Mouse (Mus musculus) bone marrow macrophage, adult 2 months (primary cell): Measurements from ENCODE around the gene Odf2l. TPM values are rescaled to one million over a fixed set of nuclear protein-coding genes. Genes with fewer than 3 reads are reported as not detected.

Experiments used
- H3K27ac ChIP-seq: 2 replicates; pipeline ENCODE4 v1.5.1; 2012; ENCODE audit warnings: low read depth, low read length; ENCODE audit not compliant: insufficient read depth
- H3K4me1 ChIP-seq: 2 replicates; pipeline ENCODE4 v1.6.1; 2012; ENCODE audit warnings: low read length; ENCODE audit not compliant: control insufficient read depth, insufficient read depth
- H3K4me3 ChIP-seq: 2 replicates; pipeline ENCODE4 v1.5.1; 2012; ENCODE audit warnings: mild to moderate bottlenecking, low read length, moderate library complexity; ENCODE audit not compliant: insufficient read depth
- CTCF ChIP-seq: IDR thresholded peaks from 2 replicates; pipeline ENCODE4 v1.5.1; 2012; ENCODE audit warnings: low read depth, mild to moderate bottlenecking, low read length, moderate library complexity
- POLR2A ChIP-seq: IDR thresholded peaks from 2 replicates; pipeline ENCODE4 v1.6.1; 2012; ENCODE audit warnings: mild to moderate bottlenecking, low read depth, low read length, borderline replicate concordance
- polyA plus RNA-seq: library from polyadenylated mRNA; stranded (reverse); fragments of >200 nt; gene quantifications from 2 replicates; pipeline ENCODE4 v1.2.4, GENCODE M21; 2012; ENCODE audit not compliant: missing spikeins, insufficient read depth, insufficient read length

Gene Odf2l
- polyA plus RNA-seq, 1 experiment: 15.0 TPM

- TF ChIP-seq POLR2A (no peak), CTCF (no peak)
- Histone ChIP-seq H3K4me1 (peaks cover 19% of the 10 kb centered on the region), H3K27ac (no peak overlapping the region), H3K4me3 (no peak overlapping the region)
Observed at GRCm38 (mm10) chr3:145158441-145158840, 40.1 kb downstream of the Odf2l start.

DNA sequence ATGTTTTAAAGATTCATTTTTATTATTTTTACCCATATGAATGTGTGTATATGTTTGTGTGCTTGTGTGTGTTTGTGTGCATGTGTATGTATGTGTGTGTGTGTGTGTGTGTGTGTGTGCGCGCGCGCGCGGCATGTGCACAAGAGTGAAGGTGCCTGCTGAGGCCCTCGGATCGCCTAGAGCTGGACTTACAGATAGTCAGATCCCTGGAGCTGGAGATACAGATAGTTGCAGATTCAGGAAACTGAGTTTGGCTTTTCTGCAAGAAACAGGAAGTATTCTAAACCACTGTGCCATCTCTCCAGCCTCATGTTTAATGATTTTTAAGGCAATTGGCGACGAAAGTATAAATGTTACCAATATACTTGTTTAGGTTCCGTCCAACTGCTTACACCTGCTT, 48.4 kb downstream of the Odf2l start:
- Histone ChIP-seq H3K27ac (no peak overlapping the region), H3K4me3 (no peak overlapping the region), H3K4me1 (peaks cover 2% of the 10 kb centered on the region; the same call in 1 of the 2 replicates)
- TF ChIP-seq POLR2A (no peak), CTCF (no peak)

DNA sequence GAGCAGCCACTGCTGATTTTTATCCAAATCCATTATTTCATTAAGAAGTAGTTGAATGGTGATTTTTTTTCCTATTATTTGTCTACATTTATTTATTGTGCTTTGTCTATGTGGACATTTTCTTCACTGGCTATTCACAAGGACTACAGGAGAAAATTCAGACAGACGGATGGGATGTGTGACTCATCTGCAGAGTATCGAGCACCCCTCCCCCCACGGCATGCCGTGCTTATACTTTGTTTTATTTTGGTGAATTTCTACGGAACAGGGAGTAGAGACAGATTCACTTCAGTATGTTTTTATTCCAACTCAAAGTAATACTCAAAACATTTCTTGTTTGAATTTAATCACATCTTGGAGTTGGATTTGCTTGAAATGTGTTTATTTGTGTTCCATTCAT, 49.4 kb downstream of the Odf2l start:
- H3K27ac ChIP-seq: no peak overlapping the region
- H3K4me1 ChIP-seq: peaks cover 2% of the 10 kb centered on the region; the same call in 1 of the 2 replicates
- no peak overlapping the region for H3K4me3 ChIP-seq
- TF ChIP-seq POLR2A (no peak), CTCF (no peak)

- TF ChIP-seq CTCF: no peak
- no peak for TF ChIP-seq POLR2A
- no peak overlapping the region for H3K4me3 ChIP-seq
- peaks cover 2% of the 10 kb centered on the region; the same call in 1 of the 2 replicates for H3K4me1 ChIP-seq
- H3K27ac ChIP-seq: no peak overlapping the region
Observed at GRCm38 (mm10) chr3:145168844-145169696, 50.7 kb downstream of the Odf2l start.

DNA sequence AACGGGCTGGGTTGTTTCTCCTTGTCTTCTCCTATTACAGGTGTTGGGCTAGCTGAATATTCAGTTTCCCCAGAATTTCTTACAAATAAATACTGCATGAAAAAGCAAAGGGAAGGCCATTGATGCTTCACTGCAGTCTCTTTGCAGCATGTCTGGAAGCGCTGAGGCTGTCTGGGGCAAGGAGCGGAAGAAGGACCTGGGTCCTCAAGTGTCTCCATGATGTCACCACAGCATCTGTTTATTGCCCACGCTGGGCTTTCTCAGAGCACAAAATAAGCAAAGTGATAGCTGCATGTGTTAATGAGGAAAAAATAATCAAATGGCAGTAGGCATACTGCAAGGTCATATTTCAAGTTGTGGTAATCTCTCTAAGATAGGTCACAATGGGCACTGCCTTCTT, 51.6 kb downstream of the Odf2l start:
- no peak overlapping the region for H3K4me3 ChIP-seq
- H3K27ac ChIP-seq: no peak overlapping the region
- H3K4me1 ChIP-seq: peaks cover 2% of the 10 kb centered on the region; the same call in 1 of the 2 replicates
- TF ChIP-seq POLR2A (no peak), CTCF (no peak)

GRCm38 (mm10) chr3:145170604-145171389, 52.4 kb downstream of the Odf2l start:
- TF ChIP-seq POLR2A: no peak
- Histone ChIP-seq H3K4me1 (peaks cover 2% of the 10 kb centered on the region; the same call in 1 of the 2 replicates), H3K27ac (no peak overlapping the region), H3K4me3 (no peak overlapping the region)

DNA sequence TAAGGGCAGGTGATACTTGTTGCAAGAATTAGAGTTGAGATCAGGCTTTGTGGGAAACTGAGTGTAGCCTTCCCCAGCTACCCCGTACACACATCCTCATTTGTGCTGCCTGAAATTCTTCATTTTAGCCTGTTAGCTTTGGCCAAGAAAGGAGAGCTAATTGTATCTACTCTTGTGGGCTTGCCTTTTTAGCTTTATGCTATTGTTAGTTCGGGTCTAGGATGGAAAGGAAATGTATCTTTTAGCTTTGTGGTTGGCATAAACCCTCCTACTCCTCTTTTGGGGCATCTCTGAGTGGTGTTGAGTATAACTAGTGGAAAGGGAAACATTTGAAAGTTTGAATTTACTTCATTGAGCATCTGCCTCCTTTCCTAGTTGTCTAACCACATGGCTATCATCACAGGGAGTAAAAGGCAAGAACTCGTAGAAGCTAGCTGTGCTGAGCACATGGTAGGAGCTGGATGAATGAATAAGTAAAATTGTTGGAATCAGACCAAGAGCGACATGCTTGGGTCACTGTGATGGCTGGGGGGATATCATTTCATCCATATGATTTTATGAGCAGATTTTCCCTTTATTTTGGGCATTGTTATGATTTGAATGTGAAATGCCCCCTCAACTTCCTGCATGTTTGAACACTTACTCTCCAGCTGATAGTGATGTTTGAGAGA, 53.1 kb downstream of the Odf2l start:
- Histone ChIP-seq H3K4me1 (peaks cover 2% of the 10 kb centered on the region; the same call in 1 of the 2 replicates), H3K27ac (no peak overlapping the region), H3K4me3 (no peak overlapping the region)
- TF ChIP-seq CTCF (no peak), POLR2A (no peak)

DNA sequence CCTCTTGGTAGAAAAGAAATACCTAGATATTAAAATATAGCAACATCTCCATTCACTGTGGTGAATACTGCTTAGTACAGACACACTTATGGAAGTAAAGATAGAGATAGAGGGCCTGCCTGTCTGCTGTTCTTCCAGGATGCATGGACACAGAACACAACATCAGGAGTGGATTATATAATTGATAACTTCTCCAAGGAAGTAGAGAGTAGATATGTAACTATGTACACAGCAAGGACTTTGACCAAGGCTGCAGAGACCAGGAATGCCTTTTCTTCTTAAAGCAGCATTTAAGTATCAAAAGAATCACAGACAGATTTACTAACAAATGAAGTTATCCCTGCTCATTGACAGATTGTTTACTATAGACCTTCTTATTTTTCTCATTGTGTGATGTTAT, 66.3 kb downstream of the Odf2l start:
- Histone ChIP-seq H3K4me1 (no peaks in the 10 kb centered on the region), H3K4me3 (no peak overlapping the region), H3K27ac (no peak overlapping the region)
- TF ChIP-seq POLR2A (no peak), CTCF (no peak)

DNA sequence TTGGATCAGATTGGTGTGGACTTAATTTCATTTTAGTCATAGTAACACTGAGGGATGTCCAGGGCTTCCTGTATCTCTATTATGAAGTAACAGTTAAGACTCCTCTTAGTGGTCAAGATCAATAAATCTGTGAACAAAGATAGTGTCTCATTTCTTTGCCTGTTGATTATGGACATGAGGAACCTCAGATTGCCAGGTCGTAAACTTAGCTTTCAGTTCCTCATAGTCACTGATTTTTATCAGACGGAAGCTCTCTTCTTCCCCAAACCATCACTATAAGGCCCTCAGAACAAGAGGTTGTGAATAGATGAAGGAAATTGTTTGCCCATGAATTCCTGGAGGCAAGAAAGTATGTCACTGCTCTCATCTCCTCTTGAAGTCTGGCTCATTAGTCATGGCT, 73.6 kb downstream of the Odf2l start:
- no peaks in the 10 kb centered on the region for H3K4me1 ChIP-seq
- no peak overlapping the region for H3K4me3 ChIP-seq
- no peak overlapping the region for H3K27ac ChIP-seq
- no peak for TF ChIP-seq POLR2A
- TF ChIP-seq CTCF: no peak

GRCm38 (mm10) chr3:145195240-145195923, 77.0 kb downstream of the Odf2l start:
- no peak for TF ChIP-seq CTCF
- no peak for TF ChIP-seq POLR2A
- Histone ChIP-seq H3K27ac (no peak overlapping the region), H3K4me3 (no peak overlapping the region), H3K4me1 (no peaks in the 10 kb centered on the region)
